Comparison of ENCODE assay signal across 8 mouse cellular contexts in the genomic region with DNA sequence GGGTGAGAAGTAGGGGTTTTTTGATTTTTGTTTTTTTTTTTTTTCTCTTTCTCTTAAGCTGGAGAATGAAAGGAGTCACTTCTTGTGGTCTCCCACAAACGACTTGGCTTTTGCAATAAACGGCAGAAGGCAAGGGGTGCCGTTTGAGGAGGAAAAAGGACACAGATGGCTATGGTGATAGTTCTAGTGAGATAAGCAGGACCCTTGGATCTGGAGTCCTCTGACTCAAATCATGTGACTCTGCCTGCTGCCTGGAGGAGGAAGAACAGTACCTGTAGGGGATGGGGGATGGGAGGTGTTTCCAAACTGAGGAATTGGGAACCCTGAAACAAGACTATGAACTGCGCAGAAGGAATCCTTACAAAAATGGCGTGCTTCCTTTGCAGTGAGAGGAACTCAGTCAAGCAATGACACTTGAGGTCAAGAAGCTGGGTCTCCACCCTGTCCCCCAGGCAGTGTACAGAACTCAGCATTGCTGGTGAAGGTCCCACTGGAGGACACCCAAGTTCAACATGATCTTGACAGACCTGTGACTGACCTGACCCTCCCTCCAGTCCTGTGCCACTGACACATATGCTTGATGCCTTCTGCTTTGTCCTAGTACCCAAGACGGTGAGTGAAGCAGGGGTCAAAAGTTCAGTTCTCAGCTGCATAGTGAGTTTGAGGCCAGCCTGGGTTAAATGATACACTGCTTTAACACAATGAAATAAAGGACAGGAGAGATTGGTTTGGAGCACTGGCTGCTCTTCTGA. TPM values are rescaled to one million over a fixed set of nuclear protein-coding genes. Genes with fewer than 3 reads are reported as not detected.
DNase-seq lines count a peak whose midpoint lies in the region; ATAC-seq and TF ChIP-seq lines count a peak whose summit lies in the region.

No protein-coding gene starts in this region.

- intact Hi-C loops in heart, postnatal 14 days (cut with DNase I) = loop anchor here (2.0 kb wide), 1 partner anchor 55 kb away; no protein-coding TSS in a partner anchor

- H3K4me1 ChIP-seq in heart, embryonic 10.5 days = peaks cover 26% of the 10 kb centered on the region
- H3K4me1 ChIP-seq in ES-E14 (ENCODE audit: control insufficient read depth in 2 of 2, insufficient read depth in 2 of 2, low read length in 2 of 2, poor library complexity in 1 of 2) = peaks cover 6 to 13% of the 10 kb centered on the region in 2 experiments; a peak in 2 of 4 replicates
- peaks cover 40% of the 10 kb centered on the region for H3K4me1 ChIP-seq in forebrain, embryonic 13.5 days
- H3K4me1 ChIP-seq in liver, embryonic 13.5 days (replicated peaks) = peaks cover 48% of the 10 kb centered on the region
- peaks cover 14% of the 10 kb centered on the region for H3K4me1 ChIP-seq in stomach, embryonic 15.5 days

- in situ Hi-C loops in ES-E14 (cut with MboI; ENCODE audit: low sequenced_read_pairs in 2 of 2, unreplicated experiment in 2 of 2) = no loop called here

- no peaks in the 10 kb centered on the region for H3K9me3 ChIP-seq in heart, embryonic 10.5 days
- H3K9me3 ChIP-seq in ES-E14 (ENCODE audit: control insufficient read depth, insufficient read depth, low read depth, low read length) = no peaks in the 10 kb centered on the region
- H3K9me3 ChIP-seq in forebrain, embryonic 13.5 days (replicated peaks) = no peaks in the 10 kb centered on the region
- H3K9me3 ChIP-seq in liver, embryonic 13.5 days (replicated peaks) = no peaks in the 10 kb centered on the region
- no peaks in the 10 kb centered on the region for H3K9me3 ChIP-seq in stomach, embryonic 15.5 days

- no peak for DNase-seq in heart, embryonic 10.5 days (ENCODE audit: low spot score)
- no peak for DNase-seq in heart, postnatal 14 days
- no peak for DNase-seq in ES-E14 (ENCODE audit: low read depth, low spot score)
- no peak for DNase-seq in liver, embryonic 13.5 days
- no peak for DNase-seq in right cerebral cortex, postnatal 10 days (ENCODE audit: low spot score in 2 of 2)
- DNase-seq in adrenal gland, postnatal 36 days = no peak

- WGBS in heart, embryonic 10.5 days = 37% methylated on average over 6 of the region's 6 CpGs
- 54% methylated on average over 6 of the region's 6 CpGs for WGBS in forebrain, embryonic 13.5 days
- WGBS in liver, embryonic 13.5 days (ENCODE audit: insufficient replicate concordance) = 9% methylated on average over 6 of the region's 6 CpGs
- 24% methylated on average over 6 of the region's 6 CpGs for WGBS in stomach, embryonic 15.5 days

- no peaks in the 10 kb centered on the region for H3K27me3 ChIP-seq in heart, embryonic 10.5 days (ENCODE audit: insufficient read depth, poor library complexity, severe bottlenecking)
- H3K27me3 ChIP-seq in forebrain, embryonic 13.5 days = no peaks in the 10 kb centered on the region
- no peaks in the 10 kb centered on the region for H3K27me3 ChIP-seq in liver, embryonic 13.5 days
- H3K27me3 ChIP-seq in stomach, embryonic 15.5 days (replicated peaks) = no peaks in the 10 kb centered on the region

- no peak for ATAC-seq in forebrain, embryonic 13.5 days
- no peak for ATAC-seq in liver, embryonic 13.5 days (ENCODE audit: low read depth)
- ATAC-seq in stomach, embryonic 15.5 days (ENCODE audit: insufficient read depth, low FRiP score, low read depth) = no peak

- peak overlapping the region; percentile 98 for H3K4me3 ChIP-seq in heart, embryonic 10.5 days
- peak overlapping the region; percentile 72 to 76 for H3K4me3 ChIP-seq in ES-E14 (ENCODE audit: insufficient read depth in 1 of 2, low read depth in 1 of 2, low read length in 2 of 2, poor library complexity in 1 of 2, severe bottlenecking in 1 of 2)
- H3K4me3 ChIP-seq in forebrain, embryonic 13.5 days = peak overlapping the region; percentile 50
- peak overlapping the region; percentile 70 for H3K4me3 ChIP-seq in liver, embryonic 13.5 days (replicated peaks)
- H3K4me3 ChIP-seq in stomach, embryonic 15.5 days (replicated peaks) = peak overlapping the region; percentile 97

- peak overlapping the region; percentile 97 for H3K27ac ChIP-seq in heart, embryonic 10.5 days
- peak overlapping the region; percentile 89 for H3K27ac ChIP-seq in ES-E14 (ENCODE audit: insufficient read depth, low read depth, low read length, poor library complexity, severe bottlenecking)
- no peak overlapping the region; the same call in 1 of the 2 replicates for H3K27ac ChIP-seq in forebrain, embryonic 13.5 days
- peak overlapping the region; percentile 97 for H3K27ac ChIP-seq in liver, embryonic 13.5 days
- peak overlapping the region; percentile 87 for H3K27ac ChIP-seq in stomach, embryonic 15.5 days

- peak overlapping the region; percentile 89; the same call in 1 of the 2 replicates for H3K9ac ChIP-seq in ES-E14 (ENCODE audit: insufficient read depth, low read depth, low read length, poor library complexity, severe bottlenecking)
- peak overlapping the region; percentile 70; the same call in 1 of the 2 replicates for H3K9ac ChIP-seq in forebrain, embryonic 13.5 days
- H3K9ac ChIP-seq in liver, embryonic 13.5 days = peak overlapping the region; percentile 82
- H3K9ac ChIP-seq in stomach, embryonic 15.5 days = no peak overlapping the region

- peak overlapping the region; percentile 67 for H3K4me2 ChIP-seq in forebrain, embryonic 13.5 days
- peak overlapping the region; percentile 89 for H3K4me2 ChIP-seq in liver, embryonic 13.5 days
- H3K4me2 ChIP-seq in stomach, embryonic 15.5 days = peak overlapping the region; percentile 78

- H3K36me3 ChIP-seq in heart, embryonic 10.5 days = peaks cover 32% of the 10 kb centered on the region
- peaks cover 25% of the 10 kb centered on the region for H3K36me3 ChIP-seq in ES-E14 (ENCODE audit: control insufficient read depth, insufficient read depth, low read length, poor library complexity, severe bottlenecking)
- H3K36me3 ChIP-seq in forebrain, embryonic 13.5 days (ENCODE audit: poor library complexity, severe bottlenecking) = peaks cover 24% of the 10 kb centered on the region
- H3K36me3 ChIP-seq in liver, embryonic 13.5 days = peaks cover 33% of the 10 kb centered on the region
- H3K36me3 ChIP-seq in stomach, embryonic 15.5 days = peaks cover 21% of the 10 kb centered on the region

TF ChIP-seq in ES-E14, 5 proteins besides CTCF, POLR2A, EP300 and RAD21:
- TF ChIP-seq HCFC1 (IDR thresholded peaks at IDR 0.05; ENCODE audit: borderline replicate concordance, insufficient read depth, low read length) (no peak), ZNF384 (IDR thresholded peaks at IDR 0.05; ENCODE audit: low read depth, low read length) (no peak), CHD2 (IDR thresholded peaks at IDR 0.05; ENCODE audit: low read depth, low read length) (no peak)

RNA-seq across cellular contexts. Expression of gene Calr, which starts 1.1 kb away (rescaled TPM):
- polyA plus RNA-seq in heart, embryonic 10.5 days (2016; fragmentation: Nextera tagmentation; extraction: Ambion mirVana) = 881 and 1,047 TPM in 2 replicates
- 100 to 1,000 TPM; 262 to 331 TPM for total RNA-seq in heart, postnatal 14 days (2021)
- 1,121 and 1,357 TPM in 2 replicates for total RNA-seq in ES-E14 (2012; rRNA removed)
- polyA plus RNA-seq in forebrain, embryonic 13.5 days (2015; fragmentation: Nextera tagmentation; extraction: Ambion mirVana) = 549 and 569 TPM in 2 replicates
- polyA plus RNA-seq in liver, embryonic 13.5 days (2015; fragmentation: Nextera tagmentation; extraction: Ambion mirVana) = 511 and 613 TPM in 2 replicates
- polyA plus RNA-seq in stomach, embryonic 15.5 days (2015; fragmentation: Nextera tagmentation; extraction: Ambion mirVana) = 938 and 1,051 TPM in 2 replicates
- 100 to 1,000 TPM; 569 to 727 TPM for total RNA-seq in adrenal gland, postnatal 36 days (2021)

RNA-seq across cellular contexts. Expression of gene Rad23a, which starts 7.4 kb away (rescaled TPM):
- polyA plus RNA-seq in heart, embryonic 10.5 days (2016; fragmentation: Nextera tagmentation; extraction: Ambion mirVana) = 137 and 154 TPM in 2 replicates
- total RNA-seq in heart, postnatal 14 days (2021) = 10 to 100 TPM; 78.9 to 79.9 TPM
- total RNA-seq in ES-E14 (2012; rRNA removed) = 76.7 and 76.8 TPM in 2 replicates
- 93.9 and 114 TPM in 2 replicates for polyA plus RNA-seq in forebrain, embryonic 13.5 days (2015; fragmentation: Nextera tagmentation; extraction: Ambion mirVana)
- polyA plus RNA-seq in liver, embryonic 13.5 days (2015; fragmentation: Nextera tagmentation; extraction: Ambion mirVana) = 269 and 278 TPM in 2 replicates
- 115 and 130 TPM in 2 replicates for polyA plus RNA-seq in stomach, embryonic 15.5 days (2015; fragmentation: Nextera tagmentation; extraction: Ambion mirVana)
- total RNA-seq in adrenal gland, postnatal 36 days (2021) = 100 to 1,000 TPM; 116 to 119 TPM

RNA-seq across cellular contexts. Expression of gene Farsa, which starts 8.9 kb away (rescaled TPM):
- polyA plus RNA-seq in heart, embryonic 10.5 days (2016; fragmentation: Nextera tagmentation; extraction: Ambion mirVana) = 80.8 and 108 TPM in 2 replicates
- total RNA-seq in heart, postnatal 14 days (2021) = 10 to 100 TPM; 23.7 to 27.8 TPM
- 123 and 137 TPM in 2 replicates for total RNA-seq in ES-E14 (2012; rRNA removed)
- 123 and 127 TPM in 2 replicates for polyA plus RNA-seq in forebrain, embryonic 13.5 days (2015; fragmentation: Nextera tagmentation; extraction: Ambion mirVana)
- 82.3 and 83.1 TPM in 2 replicates for polyA plus RNA-seq in liver, embryonic 13.5 days (2015; fragmentation: Nextera tagmentation; extraction: Ambion mirVana)
- polyA plus RNA-seq in stomach, embryonic 15.5 days (2015; fragmentation: Nextera tagmentation; extraction: Ambion mirVana) = 89.5 and 90.1 TPM in 2 replicates
- total RNA-seq in adrenal gland, postnatal 36 days (2021) = 10 to 100 TPM; 62.1 to 69.2 TPM

RNA-seq across cellular contexts. Expression of gene Gadd45gip1, which starts 16.5 kb away (rescaled TPM):
- 57.3 and 60.5 TPM in 2 replicates for polyA plus RNA-seq in heart, embryonic 10.5 days (2016; fragmentation: Nextera tagmentation; extraction: Ambion mirVana)
- total RNA-seq in heart, postnatal 14 days (2021) = 10 to 100 TPM; 23.0 to 25.0 TPM
- total RNA-seq in ES-E14 (2012; rRNA removed) = 24.7 and 30.8 TPM in 2 replicates
- polyA plus RNA-seq in forebrain, embryonic 13.5 days (2015; fragmentation: Nextera tagmentation; extraction: Ambion mirVana) = 42.6 and 47.0 TPM in 2 replicates
- polyA plus RNA-seq in liver, embryonic 13.5 days (2015; fragmentation: Nextera tagmentation; extraction: Ambion mirVana) = 60.6 and 63.2 TPM in 2 replicates
- 52.7 and 54.5 TPM in 2 replicates for polyA plus RNA-seq in stomach, embryonic 15.5 days (2015; fragmentation: Nextera tagmentation; extraction: Ambion mirVana)
- 10 to 100 TPM; 63.3 to 70.5 TPM for total RNA-seq in adrenal gland, postnatal 36 days (2021)

RNA-seq across cellular contexts. Expression of gene Syce2, which starts 24.1 kb away (rescaled TPM):
- polyA plus RNA-seq in heart, embryonic 10.5 days (2016; fragmentation: Nextera tagmentation; extraction: Ambion mirVana) = 51.7 and 64.6 TPM in 2 replicates
- 1 to 10 TPM; 2.2 to 3.7 TPM for total RNA-seq in heart, postnatal 14 days (2021)
- total RNA-seq in ES-E14 (2012; rRNA removed) = 34.7 and 42.3 TPM in 2 replicates
- polyA plus RNA-seq in forebrain, embryonic 13.5 days (2015; fragmentation: Nextera tagmentation; extraction: Ambion mirVana) = 80.3 and 85.1 TPM in 2 replicates
- 84.1 and 90.4 TPM in 2 replicates for polyA plus RNA-seq in liver, embryonic 13.5 days (2015; fragmentation: Nextera tagmentation; extraction: Ambion mirVana)
- polyA plus RNA-seq in stomach, embryonic 15.5 days (2015; fragmentation: Nextera tagmentation; extraction: Ambion mirVana) = 56.1 and 63.7 TPM in 2 replicates
- 10 to 100 TPM in 1 of 2 experiments, 1 to 10 TPM in 1; 8.7 to 11.5 TPM for total RNA-seq in adrenal gland, postnatal 36 days (2021)
